Mouse (Mus musculus) C3H10T1/2 (cell line): Measurements from ENCODE around the gene Chd2. TPM values are rescaled to one million over a fixed set of nuclear protein-coding genes. Genes with fewer than 3 reads are reported as not detected.

Experiments used
- polyA plus RNA-seq, 2 experiments: library from polyadenylated mRNA; unstranded; fragments of >200 nt; fragmentation: generic; extraction: Trizol; gene quantifications; one replicate each; pipeline ENCODE4 v1.2.1; 2012; ENCODE audit warnings: missing spikeins in 2 of 2

The Chd2 gene
- polyA plus RNA-seq: 1 to 10 TPM in 1 of 2 experiments, under 1 TPM in 1; 0.49 to 9.6 TPM

DNA sequence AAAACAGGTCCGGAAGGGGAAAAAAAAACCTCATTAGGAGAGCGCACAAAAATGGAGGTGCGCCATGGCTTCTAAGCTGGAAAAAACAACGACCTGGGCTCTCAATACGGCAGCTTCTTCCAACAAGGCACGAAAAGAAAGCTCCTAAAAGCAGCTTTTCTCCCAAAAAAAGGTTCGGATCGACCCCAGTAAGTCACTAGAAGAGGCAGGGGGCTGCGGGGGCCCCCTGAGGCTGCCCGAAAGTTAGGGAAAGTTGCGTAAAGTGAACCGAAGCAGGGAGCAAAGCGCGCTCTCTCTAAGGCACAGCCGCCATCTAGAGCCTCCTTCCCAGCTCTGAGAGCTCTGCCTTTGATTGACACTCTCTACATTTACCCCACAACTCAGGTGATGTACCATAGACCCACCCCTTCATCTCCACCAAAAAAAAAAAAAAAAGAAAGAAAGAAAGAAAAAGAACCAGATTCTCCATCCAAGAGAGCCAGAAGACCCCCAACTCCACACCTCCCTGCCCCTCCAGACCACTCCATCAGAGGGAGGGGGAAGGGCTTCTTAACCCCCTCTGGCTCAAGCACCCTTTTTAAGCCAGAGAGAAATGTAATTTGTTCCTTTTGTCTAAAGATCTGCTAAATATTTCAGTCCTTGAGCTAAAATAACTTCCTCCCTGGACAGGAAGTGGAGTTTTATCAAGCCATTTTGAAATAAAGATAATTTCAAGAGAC, at the start of gene Chd2:
Gene Chd2, minus strand, starts transcription at position 419 of the 719 bp plus-strand sequence.

Other genes with a start within 250 kb of the Chd2 start
- gene Rgma, start 166.3 kb downstream of the Chd2 start, polyA plus RNA-seq: 10 to 100 TPM; 14.0 to 56.5 TPM
- gene Fam174b, start 198.5 kb upstream of the Chd2 start, polyA plus RNA-seq: not detected